Mouse (Mus musculus) 416B (cell line): ENCODE results near the gene Atp8a1.
A peak's percentile ranks its signal among the peaks of the same experiment; 100 is the strongest.

Experiments
- DNase-seq: peaks from one replicate; pipeline ENCODE4 v3.0.0; 2011; ENCODE audit warnings: low read depth

Atp8a1 gene

GRCm38 (mm10) chr5:67768708-67769107, 78.5 kb downstream of the Atp8a1 start:
- no peak for DNase-seq

GRCm38 (mm10) chr5:67764798-67765197, 82.4 kb downstream of the Atp8a1 start:
- peak; percentile 26 for DNase-seq

GRCm38 (mm10) chr5:67758126-67758525, 89.1 kb downstream of the Atp8a1 start:
- DNase-seq: no peak

GRCm38 (mm10) chr5:67756138-67756537, 91.1 kb downstream of the Atp8a1 start:
- DNase-seq: peak; percentile 74

GRCm38 (mm10) chr5:67753057-67753456, 94.2 kb downstream of the Atp8a1 start:
- no peak for DNase-seq

DNA sequence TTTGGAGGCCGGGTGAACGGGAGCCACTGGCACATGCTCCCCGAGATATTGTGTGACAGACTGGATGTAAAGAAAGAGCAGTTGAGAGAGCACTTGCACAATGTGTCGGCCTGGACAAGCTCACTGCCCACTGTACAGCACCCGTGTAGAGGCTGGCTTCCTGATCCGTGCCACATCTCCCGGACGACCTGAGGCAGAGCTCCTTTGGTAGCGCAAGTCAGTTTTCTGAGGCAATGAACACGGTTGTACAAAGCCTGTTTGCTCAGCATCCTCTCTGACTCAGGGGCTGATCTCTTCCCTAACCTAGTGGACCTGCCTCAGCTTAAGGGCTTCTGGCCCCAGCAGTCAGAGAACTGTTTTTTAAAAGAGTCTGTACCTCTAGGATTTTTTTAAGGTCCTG, 94.6 kb downstream of the Atp8a1 start:
- DNase-seq: no peak

- peak; percentile 36 for DNase-seq
These were observed 95.2 kb downstream of the Atp8a1 start for GRCm38 (mm10) chr5:67752007-67752406.

DNA sequence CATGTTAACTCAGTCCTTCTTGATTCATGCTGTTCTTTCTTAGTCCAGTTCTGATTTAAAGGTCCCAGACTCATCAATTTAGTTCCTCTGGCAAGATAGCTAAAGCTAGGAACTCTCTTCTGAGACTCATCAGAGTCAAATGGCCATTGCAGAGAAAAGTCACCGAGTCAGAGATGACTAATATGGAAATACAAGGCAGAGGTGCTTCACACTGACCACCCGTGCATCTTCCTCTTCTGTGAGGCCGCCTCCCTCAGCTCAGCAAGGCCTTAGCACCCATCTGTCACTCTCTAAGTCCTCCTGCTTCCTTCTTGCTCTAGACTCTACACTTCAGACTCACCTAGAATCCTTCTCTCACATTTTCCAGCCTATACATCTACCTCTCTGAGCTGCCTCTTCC, 108.0 kb downstream of the Atp8a1 start:
- peak; percentile 19 for DNase-seq

- DNase-seq: no peak
These were observed 109.1 kb downstream of the Atp8a1 start for GRCm38 (mm10) chr5:67738133-67738532.

GRCm38 (mm10) chr5:67735771-67736170, 111.5 kb downstream of the Atp8a1 start:
- DNase-seq: no peak

DNA sequence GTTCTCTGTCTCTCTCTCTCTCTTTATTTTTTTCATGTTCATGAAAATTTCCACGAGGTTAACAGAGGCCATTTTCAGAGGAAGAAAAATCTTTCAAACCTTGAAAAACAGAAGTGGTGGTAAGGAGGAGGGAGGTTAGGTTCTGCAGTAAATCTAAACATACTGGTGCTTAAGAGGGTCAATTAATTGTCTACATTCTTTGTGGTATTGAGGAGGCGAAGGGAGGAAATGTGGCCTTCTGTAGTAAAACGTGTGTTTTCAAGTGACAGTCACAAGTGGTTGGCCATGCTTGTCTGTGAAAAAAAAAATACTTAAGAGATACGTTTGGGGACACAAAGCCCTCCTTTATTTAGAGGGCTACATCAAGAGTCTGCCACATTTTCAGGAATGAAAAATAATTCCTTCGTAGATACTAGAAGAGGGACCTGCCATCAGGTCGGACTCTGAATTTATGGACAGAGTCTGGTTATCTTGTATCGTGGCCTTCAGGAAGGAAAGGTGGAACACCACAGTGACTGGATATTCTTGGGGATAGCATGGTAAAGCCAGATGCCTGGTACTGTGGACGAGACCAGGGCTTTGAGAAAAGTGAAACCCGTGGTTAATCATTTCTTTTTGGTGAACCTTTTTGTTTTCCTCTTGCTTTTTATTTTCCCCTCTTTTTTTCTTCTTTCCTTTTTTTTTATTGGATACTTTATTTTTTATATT, 113.5 kb downstream of the Atp8a1 start:
- peak; percentile 23 for DNase-seq

DNA sequence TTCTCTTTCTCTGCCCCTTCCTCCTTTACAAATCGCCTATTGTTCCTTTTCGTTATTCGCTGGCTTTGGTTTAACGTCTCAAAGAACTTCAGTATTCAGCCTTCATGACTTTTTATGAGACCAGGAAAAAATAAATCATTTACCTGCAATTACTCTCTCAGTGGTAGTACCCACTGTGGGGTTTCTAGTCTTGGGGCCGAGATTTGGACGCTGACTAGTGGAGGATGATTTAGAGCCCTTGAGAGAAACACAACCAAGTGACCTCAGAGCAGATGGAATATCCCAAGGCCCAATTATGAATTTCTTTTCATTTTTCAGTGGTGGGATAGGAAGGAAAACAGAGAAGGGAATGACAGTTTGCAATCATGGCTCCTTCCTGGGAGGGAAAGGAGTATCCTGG, 114.1 kb downstream of the Atp8a1 start:
- no peak for DNase-seq

GRCm38 (mm10) chr5:67727755-67728154, 119.5 kb downstream of the Atp8a1 start:
- DNase-seq: peak; percentile 54

- DNase-seq: no peak
These were observed 120.4 kb downstream of the Atp8a1 start for GRCm38 (mm10) chr5:67726810-67727209.

DNA sequence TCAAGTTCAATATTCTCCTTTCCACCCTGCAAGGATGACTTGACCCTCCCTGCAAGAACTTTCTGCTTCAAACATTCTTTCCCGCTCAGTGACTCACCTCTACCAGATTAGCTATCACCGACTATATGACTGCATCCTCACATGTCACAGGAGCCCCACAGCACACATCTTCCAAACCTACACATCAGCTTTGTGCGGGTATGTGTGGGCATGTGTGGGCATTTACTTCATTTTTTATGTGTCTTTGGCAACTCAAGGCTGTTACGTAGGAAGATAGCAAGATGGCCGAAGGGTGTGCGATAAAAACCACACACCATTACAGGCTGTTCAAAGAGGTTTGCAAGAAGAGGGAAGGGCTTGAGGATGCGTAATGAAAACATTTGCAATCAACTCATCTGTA, 145.6 kb downstream of the Atp8a1 start:
- DNase-seq: no peak

- no peak for DNase-seq
These were observed 147.8 kb downstream of the Atp8a1 start for GRCm38 (mm10) chr5:67699418-67699817.

DNA sequence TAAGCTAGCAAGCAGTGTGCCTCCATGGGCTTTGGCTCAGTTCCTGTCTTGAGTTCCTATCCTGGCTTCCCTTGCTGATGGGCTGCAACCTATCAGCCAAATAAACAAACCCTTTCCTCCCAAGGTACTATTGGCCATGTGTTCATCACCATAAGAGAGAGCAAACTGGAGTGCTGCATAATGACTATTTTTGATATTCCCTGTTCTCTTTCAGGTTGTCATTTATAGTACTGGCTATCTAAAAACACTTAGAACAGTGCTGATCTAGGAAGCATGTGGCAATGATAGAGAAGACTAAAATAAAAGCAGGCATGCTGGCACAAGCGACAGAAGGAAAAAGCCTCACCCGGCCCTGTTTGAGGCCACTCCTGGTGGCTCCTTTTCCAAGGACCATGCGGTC, 149.1 kb downstream of the Atp8a1 start:
- no peak for DNase-seq

- DNase-seq: no peak
These were observed 150.3 kb downstream of the Atp8a1 start for GRCm38 (mm10) chr5:67696741-67697596.

DNA sequence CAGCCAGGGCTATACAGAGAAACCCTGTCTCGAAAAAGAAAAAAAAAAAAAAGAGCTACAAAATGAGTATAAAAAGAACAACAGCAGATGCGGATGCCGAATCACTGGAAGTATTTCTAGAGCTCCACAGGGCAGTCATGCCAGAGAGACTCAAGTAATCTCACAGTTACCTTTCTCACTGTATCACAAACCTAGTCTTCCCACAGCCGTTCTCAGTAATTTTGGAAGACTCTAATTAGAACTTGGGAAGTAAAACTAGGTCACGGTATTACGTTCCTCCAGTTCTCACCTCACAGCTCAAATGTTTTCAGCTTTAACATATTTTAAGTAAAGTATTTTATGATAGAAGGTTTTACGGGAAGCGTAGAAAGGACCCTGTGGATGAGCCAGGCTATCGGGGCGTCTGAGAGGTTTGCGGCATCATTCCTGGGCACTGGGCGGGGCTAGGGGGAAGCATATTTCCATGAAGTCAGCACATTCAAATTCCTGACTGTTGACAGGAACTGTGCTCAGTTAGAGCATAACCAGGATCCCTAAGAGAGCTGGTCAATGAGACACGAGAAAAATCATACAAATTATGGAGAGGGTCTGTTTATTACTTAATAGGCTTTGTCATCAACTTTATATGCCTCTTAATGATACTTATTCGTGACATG, 152.1 kb downstream of the Atp8a1 start:
- no peak for DNase-seq

DNA sequence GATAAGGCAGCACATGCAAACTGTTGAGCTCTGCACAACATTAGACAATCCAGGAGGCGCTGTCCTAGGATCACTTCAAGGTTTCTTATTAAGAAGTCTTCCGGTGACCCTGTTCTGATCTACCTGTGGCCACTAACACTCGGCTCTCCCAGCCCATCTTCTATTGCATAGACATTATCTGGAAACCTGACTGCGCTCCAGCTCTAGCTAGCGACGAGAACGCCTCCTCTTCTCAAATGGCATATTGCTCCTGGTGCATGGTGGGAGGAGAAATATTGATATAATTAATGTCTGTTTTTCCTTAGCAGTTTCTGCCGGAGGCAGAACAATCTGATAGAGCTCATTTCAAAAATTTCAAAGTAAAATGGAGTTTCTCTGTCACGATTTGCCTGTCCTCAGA, 156.9 kb downstream of the Atp8a1 start:
- no peak for DNase-seq

DNA sequence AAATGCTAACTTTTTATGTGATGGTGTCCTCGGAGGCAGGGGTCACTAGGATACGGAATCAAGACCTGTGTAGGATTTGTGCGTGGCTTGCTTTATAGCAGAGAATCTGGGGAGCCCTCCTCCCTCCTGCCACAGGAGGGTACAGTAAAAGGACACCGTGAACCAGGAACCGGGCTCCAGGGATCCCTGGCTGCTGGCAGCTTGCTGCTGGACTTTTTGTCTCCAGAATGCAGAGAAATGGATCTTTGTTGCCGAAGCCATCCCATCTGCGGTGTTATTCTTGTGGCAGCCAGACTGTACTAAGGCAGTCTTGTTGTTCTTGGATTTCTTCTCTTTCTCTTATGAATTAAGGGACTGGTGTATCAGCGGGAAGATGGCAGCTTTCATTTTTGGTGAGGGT, 159.2 kb downstream of the Atp8a1 start:
- DNase-seq: no peak

- no peak for DNase-seq
These were observed 161.3 kb downstream of the Atp8a1 start for GRCm38 (mm10) chr5:67685906-67686305.

DNA sequence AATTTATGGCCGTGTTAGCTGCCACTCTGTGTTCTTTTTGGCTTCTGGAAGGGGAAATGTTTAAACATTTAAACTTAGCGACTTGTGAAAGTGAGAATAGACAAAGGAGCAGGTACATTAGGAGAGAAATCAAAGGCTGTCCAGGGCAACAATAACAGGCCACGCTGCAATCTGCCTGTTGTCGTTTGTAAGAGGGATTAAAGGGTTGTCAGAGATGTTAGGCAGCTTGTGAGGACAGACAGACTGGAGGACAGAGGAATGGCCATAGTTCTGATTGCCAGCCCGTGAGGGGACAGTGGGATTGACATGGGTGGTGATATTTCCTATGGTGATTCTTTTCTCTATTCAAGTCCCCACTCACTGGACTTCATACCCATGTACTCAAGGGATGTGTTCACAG, 161.8 kb downstream of the Atp8a1 start:
- no peak for DNase-seq
